Mouse (Mus musculus) heart, adult 8-10 months (tissue): ENCODE results near the gene Krt1. TPM values are rescaled to one million over a fixed set of nuclear protein-coding genes. Genes with fewer than 3 reads are reported as not detected.

Experiments used
- DNase-seq: peaks from one replicate; pipeline ENCODE4 v3.0.0; 2022; ENCODE audit warnings: low spot score
- total RNA-seq, 4 experiments: library from RNA; stranded (reverse); gene quantifications; 2 replicates each; pipeline ENCODE4 v1.2.4; 2022

The Krt1 gene
- total RNA-seq: not detected

GRCm38 (mm10) chr15:101850694-101851093, at the start of gene Krt1:
Gene Krt1 (minus strand): TSS chr15:101850794.
- no peak for DNase-seq

DNA sequence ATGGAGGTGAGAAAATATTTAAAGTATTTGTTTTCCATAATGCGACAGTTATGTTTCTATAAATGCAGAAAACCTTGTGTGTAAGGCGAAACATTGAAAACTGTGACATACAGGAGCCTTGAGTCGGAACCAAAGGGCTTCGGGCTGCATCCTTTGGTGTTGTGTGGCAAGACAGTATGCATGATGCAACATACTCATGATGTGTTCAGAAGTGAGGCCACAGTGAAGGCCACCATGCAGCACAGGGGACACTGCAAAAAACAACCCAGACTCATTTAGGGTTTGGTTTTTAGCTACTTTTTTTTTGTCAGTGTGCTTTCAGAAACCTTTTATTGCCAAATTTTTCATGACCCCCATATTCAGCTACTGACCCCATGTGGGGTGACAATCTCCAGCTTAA, 44.6 kb upstream of the Krt1 start:
- no peak for DNase-seq

- DNase-seq: no peak
Measured at GRCm38 (mm10) chr15:101892820-101893219, 42.2 kb upstream of the Krt1 start, which contains the start of gene Krt76. Gene Krt76 (minus strand): TSS chr15:101892920.

GRCm38 (mm10) chr15:101879776-101880175, 29.2 kb upstream of the Krt1 start:
- DNase-seq: no peak

- DNase-seq: no peak
Measured at GRCm38 (mm10) chr15:101878041-101878440, 27.4 kb upstream of the Krt1 start.

GRCm38 (mm10) chr15:101874383-101874782, 23.8 kb upstream of the Krt1 start:
- DNase-seq: no peak

GRCm38 (mm10) chr15:101873231-101873630, 22.6 kb upstream of the Krt1 start:
- DNase-seq: no peak

- DNase-seq: no peak
Measured at GRCm38 (mm10) chr15:101869431-101869830, 18.8 kb upstream of the Krt1 start, which contains the start of gene Krt77. Gene Krt77 (minus strand): TSS chr15:101869705.

- no peak for DNase-seq
Measured at GRCm38 (mm10) chr15:101866754-101867153, 16.2 kb upstream of the Krt1 start.

DNA sequence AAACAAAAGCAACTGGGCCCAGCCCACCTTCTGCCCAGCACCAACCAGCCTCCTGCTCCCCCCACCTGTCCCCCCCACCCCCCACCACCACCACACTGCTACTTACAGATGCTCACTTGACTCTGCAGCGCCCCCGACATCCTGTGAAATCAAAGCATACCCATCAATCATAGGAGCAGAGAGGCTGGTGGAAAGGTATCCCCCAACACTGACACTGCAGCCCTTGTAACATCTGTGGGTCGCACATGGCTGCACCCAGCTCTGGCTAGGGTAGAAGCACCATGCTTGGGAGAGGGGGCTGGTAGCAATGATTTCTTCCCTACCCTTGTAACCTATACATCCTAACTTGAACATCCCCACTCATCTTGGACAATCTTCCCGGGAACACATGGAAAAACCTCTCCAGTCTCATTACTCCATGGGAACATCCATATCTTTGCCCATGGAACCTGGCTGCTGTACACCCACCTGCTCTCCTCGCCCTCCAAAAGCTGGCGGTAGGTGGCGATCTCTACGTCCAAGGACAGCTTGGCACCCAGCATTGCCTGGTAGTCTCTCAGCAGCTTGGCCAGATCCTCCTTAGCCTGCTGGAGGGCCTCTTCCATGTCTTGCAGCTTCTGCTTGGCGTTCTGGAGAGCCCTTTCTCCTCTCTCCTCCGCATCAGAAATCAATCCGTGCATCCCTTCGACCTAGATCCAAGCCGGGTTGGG, 10.0 kb upstream of the Krt1 start:
- DNase-seq: no peak

DNA sequence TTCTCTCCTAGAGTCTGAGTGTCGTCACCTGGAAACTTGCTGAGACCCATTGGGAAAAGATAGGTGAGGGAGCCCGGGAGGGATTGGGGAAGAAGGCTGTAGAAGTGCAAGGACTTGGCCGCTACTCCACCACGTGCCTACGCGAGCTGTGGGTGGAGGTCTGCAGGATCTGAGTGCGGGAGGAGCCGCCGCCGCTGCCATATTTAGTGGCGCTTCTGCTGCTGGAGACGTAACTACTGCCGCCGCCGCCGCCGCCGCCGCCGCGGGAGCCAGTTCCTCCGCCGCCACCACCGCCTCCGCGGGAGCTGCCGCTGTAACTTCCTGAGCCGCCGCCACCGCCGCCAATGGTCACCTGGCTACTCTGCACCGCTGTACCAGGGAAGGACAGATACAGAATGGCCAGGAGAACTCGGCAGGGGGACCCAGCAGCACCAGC, 9.2 kb upstream of the Krt1 start:
- peak; percentile 4 for DNase-seq

- no peak for DNase-seq
Measured at GRCm38 (mm10) chr15:101858673-101859425, 8.3 kb upstream of the Krt1 start.

DNA sequence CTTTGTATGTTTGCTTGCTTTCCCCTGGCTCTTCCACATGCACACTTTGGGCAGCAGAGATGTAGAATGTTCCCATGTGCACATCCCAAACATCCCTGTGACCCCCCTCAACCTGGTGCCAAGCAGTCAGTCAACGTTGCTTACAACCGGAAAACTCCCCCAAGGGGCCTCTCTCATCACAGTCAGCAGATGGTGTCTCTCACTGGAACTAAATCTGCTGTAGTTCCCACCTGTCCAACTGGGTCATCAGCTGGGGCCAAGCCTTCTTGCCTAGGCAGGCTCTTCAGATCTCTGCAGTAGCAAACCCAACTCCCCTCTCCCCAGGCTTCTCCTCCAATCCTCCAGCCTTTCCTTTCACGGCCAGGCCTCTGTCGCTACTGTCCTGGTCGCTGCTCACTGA, 6.1 kb upstream of the Krt1 start:
- DNase-seq: no peak

- DNase-seq: no peak
Measured at GRCm38 (mm10) chr15:101855732-101856131, 5.1 kb upstream of the Krt1 start.

DNA sequence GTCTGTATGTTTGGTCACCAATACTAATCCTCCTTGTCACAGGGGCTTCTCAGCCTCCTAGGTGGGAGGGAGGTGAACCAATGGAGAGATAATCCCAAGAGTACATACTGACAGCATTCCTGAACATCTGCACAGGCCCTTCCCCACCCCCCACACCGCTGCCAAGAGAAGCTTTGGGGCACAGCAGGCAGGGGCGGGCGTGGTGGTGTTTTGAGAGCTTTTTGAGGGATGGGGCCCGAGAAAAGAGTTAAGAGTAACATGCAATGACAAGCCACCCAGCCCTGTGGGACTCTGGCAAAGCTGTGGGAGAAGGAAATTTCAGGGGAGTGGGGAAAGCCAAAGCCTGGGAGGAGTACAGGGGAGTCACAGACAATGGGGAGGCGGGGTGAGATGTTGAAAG, 3.7 kb upstream of the Krt1 start:
- DNase-seq: no peak

- DNase-seq: no peak
Measured at GRCm38 (mm10) chr15:101852571-101852970, 2.0 kb upstream of the Krt1 start.

DNA sequence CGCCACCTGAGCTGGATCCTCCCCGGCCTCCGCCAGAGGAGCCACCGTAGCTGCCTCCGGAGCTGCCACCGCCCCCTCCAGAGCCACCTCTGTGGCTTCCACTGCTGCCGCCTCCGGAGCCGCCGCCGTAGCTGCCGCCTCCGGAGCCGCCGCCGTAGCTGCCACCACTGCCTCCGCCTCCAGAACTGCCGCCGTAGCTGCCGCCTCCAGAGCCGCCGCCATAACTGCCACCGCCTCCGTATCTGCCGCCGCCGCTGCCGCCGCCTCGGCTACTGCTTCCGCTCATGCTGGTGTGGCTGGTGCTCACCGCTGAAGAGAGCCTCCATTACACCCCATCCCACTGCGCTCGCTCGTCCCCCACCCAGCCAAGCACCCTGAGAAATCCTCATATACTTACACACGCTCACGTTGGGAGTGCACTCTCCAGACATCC, 4.6 kb downstream of the Krt1 start:
- no peak for DNase-seq

DNA sequence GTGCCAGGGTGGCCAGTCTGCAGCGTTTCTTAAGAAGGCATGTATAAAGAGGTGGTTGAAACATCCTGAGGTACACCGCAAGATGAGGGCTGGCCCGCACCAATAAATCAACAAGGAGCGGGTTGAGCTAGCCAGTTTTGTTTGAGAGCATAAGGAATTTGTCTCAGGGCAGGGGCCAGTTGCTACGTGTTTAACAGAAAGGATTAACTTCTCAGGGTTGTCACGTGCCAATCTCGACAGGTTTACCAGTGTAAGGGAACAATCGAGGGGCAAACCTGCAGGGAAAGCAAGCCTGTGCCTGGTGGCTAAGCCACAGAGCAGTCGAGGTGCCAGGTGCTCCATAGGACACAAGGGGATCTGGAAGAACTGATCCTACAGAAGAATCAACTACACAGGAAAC, 7.4 kb downstream of the Krt1 start:
- no peak for DNase-seq

DNA sequence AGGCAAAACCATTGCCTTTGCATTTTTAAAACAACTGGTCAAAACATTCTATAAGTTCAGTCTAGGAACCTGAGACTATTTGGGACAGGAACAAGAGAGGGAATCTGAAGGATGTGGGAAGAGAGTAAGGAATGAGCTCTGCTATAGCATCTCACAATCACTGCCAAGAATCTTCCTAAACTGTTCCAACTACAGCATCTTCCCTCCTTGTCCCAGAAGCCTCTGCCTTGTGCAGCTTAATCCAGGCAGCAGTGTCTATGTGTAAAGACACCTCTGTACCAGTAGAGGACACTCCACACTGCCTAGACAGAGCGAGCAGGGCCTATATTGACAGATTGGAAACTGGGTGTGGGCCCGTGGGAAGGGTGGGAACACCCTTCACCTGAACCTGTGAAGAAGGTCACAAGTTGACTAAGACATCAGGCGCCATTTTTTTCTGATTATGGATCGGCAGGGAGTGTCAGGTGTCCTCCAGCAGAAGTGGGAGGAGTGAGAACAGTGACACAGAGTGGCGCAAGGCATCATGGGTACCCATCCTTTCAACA, 15.7 kb downstream of the Krt1 start:
- no peak for DNase-seq

GRCm38 (mm10) chr15:101833131-101833530, 17.5 kb downstream of the Krt1 start:
- no peak for DNase-seq

DNA sequence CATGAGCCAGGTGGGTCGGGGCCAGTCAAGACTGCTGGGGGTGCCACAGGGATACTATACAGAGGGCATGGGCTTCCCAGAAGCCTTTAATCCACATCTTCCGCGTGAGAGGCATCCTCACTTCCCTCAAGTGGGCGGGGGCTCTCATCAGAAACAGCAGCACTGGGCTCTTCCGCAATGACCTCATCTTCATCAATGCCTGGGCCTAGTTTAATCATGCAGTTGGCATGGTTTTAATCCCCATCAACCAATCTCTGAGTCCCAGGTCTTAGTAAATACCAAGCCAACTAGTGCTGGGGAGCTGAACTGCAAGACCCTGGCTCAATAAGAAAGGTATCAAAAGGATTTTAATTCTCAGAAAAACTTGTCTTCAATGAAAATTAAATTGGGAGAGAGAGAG, 21.2 kb downstream of the Krt1 start:
- DNase-seq: no peak

GRCm38 (mm10) chr15:101821786-101822185, 28.8 kb downstream of the Krt1 start:
- DNase-seq: no peak

- DNase-seq: no peak
Measured at GRCm38 (mm10) chr15:101817875-101818274, 32.7 kb downstream of the Krt1 start, which contains the start of gene Krt2. Gene Krt2 (minus strand): TSS chr15:101818169.
